Mouse (Mus musculus): ENCODE measurements around the gene Alk.

Alk gene

GRCm38 (mm10) chr17:72395956-72396355 is 208.5 kb downstream of the Alk start:
- DNase-seq, result no peak

GRCm38 (mm10) chr17:72368991-72369390 is 235.4 kb downstream of the Alk start:
- DNase-seq, result no peak

- no peak for DNase-seq
These were observed 241.5 kb downstream of the Alk start for GRCm38 (mm10) chr17:72362811-72363496.

DNA sequence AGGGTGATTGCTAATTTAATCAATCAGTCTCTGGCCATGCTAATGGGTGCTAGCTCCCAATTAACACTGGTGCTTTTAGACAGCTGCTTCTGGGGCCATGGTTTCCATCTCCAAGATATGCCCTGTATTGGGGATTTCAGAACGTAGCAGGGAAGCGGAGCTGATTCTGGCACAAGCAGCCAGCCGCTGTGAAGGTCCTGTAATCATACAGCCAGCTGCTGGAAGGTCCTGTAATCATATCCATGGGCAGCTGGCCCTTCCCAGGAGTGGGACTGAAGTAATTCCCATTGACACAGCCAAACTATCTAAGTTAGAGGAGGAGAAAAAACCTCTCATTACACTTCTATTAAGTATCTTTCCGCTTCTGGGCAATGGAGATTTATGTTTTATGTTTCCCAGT is 242.5 kb downstream of the Alk start:
- DNase-seq, result no peak

GRCm38 (mm10) chr17:72356759-72357302 is 247.6 kb downstream of the Alk start:
- no peak for DNase-seq

- no peak for DNase-seq
These were observed 265.0 kb downstream of the Alk start for GRCm38 (mm10) chr17:72339437-72339836.

- no peak for DNase-seq
These were observed 271.5 kb downstream of the Alk start for GRCm38 (mm10) chr17:72332909-72333308.

DNA sequence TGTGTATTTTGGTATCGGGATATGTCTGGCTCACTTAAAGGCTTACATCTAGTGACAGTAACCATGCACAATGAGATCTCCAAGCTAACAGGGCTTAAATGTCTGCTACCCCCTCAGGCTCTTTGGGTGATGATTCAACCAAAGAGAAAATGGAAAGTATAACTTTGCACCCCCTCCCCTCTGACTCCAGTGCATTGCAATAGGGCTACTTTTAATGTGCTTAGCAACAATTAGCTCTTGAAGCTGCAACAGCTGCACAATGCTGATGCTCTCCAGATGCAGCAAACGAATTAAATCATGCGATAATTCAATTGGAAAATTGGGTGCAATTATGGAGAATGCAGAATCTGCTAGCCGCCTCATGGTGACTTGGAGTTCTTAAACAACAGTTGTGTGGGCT is 278.5 kb downstream of the Alk start:
- no peak for DNase-seq

DNA sequence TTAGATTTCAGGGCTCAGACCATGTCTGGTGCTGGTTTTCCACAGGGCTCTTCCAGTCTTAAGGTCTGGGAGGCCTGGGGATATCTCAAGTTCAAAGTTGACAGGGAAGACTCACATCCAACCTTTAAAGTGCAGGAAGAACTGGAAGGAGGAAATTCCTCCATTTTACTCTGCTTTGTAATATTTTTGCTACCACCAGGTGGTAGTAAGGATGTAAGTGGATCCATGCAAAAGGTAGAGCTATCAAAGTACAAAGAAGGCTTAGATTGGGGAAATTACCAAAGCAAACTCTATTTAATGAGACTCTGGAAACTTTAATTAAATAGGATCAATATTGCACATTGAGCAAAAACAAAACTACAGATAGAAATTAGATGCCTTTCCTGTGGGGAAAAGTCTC is 284.9 kb downstream of the Alk start:
- DNase-seq, result no peak

GRCm38 (mm10) chr17:72299651-72300050 is 304.8 kb downstream of the Alk start:
- DNase-seq, result no peak

DNA sequence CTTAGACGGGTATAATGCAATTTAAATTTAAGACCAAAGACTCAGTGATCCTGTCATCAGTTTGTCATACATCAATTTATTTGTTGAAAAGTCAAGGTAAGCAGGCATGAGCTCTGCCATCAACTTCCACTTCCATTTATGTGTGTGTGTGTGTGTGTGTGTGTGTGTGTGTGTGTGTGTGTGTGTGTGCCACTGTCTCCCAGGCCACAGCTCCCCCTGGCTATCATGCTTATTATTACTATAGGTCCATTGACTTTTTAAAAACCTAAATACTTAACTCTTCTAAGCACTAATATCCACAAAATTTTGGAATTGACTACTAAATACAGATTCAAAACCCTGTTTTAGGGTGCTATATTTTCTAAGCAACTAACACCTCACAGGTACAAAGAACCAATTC is 308.1 kb downstream of the Alk start:
- DNase-seq, result no peak

DNA sequence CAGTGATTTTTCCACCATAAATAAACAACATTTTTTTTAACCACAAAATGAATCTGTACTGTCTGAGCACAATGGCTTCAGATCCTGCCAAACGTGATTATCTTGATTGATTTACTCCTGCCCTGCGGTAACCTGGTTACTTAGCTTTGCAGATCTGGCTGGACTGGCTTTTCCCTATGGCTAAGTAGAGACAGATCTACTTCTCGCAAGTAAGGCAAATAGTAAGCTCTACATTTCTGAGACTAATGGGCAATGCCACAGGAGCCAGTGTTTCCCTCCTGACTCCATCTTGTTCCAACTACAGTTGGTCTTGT is 311.2 kb downstream of the Alk start:
- DNase-seq, result no peak

DNA sequence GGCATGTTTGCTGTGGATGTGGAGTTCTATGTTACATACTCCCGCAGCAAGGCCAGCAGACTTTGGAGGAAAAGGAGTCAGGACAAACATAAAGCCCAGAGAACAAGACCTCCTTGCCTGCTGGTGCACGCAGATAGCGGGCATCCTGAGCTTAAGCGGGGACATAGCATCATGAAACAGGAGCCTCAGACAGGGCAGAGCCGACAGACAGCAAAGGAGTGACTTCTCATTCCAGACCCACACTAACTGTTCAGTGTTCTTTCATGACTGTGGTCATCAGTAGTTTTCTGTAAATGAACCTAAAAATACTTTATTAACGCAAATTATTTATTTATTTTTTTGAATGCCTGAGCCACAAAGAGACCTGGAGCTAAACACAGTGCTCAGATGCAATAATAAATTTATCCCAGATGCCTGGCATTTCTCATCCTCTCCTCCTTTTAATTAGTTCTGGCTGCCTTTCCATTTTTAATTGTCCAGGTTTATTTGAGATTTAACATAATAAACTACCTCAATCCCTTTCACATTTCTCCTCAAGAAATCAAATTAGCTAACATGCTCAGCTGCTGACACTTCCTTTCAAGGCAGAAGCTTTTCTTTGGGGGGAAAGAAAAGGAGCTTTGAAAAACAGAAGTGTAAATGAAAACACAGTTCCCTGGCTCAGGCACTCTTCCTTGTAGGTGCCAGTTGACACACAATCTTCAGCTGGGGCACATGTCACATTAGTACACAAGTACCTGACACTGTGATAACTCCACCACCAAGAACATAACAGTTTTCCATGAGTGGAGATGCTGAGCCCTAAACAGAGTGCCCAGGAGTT is 311.8 kb downstream of the Alk start:
- DNase-seq, result no peak

GRCm38 (mm10) chr17:72285961-72286360 is 318.5 kb downstream of the Alk start:
- DNase-seq, result no peak

DNA sequence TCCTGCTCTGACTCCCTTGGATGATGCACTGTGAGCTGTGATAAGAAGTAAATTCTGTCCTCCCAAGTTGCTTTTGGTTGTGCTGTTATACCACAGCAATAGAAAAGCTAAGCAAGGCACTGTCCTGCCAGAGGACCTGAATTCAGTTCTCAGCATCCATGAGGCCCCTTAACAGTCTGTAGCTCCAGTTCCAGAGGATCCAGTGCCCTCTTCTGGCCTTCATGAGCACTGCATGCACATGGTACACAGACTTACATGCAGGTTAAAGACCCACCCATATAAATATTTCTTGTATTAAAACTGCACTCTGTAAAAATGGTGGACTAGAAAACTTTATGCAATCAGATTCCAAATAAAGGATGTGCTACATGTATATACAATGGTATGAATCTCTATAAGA is 326.1 kb downstream of the Alk start:
- no peak for DNase-seq

GRCm38 (mm10) chr17:72276778-72277177 is 327.6 kb downstream of the Alk start:
- DNase-seq, result no peak

DNA sequence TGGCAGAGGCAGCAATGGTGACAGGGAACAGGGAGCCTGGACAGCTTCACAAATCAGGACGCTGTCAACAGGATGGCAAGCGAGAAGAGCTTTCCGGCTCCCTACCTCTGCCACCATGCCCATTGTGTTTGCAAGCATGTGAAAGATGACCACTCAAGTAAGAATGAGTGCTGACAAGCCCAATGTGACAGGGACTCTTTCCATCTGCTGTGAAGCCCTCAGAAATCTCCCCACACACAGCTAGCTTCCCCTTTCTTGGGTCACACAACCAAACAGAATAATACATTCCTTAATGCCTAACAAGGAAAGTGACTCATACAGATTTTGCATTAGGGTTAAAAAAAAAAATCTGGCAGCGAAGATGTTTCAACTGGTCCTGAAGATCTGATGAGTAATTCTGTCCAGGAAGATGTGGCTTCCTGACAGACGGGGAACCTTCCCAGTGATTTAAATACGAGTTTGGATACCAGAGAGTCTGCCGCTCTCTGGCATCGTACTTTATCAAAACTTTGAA is 329.0 kb downstream of the Alk start:
- no peak for DNase-seq

GRCm38 (mm10) chr17:72274205-72274604 is 330.2 kb downstream of the Alk start:
- no peak for DNase-seq

DNA sequence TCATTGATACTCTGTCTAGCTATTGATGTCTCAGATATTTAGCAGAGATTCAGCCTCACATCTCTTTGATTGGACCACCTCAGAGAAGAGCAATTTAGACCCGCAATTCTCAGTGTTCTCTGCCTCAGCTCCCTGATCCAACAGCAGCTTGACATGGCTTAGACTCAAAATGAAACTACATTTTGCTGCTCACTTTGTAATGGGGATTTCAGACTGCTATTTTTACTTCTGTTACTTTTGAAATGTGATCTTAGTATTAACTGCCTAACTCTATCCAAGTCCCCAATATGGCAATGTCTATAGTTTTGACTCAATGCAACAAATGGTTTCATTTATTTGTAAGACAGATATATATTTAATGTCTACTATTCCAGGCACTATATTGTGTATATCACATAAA is 332.8 kb downstream of the Alk start:
- no peak for DNase-seq

DNA sequence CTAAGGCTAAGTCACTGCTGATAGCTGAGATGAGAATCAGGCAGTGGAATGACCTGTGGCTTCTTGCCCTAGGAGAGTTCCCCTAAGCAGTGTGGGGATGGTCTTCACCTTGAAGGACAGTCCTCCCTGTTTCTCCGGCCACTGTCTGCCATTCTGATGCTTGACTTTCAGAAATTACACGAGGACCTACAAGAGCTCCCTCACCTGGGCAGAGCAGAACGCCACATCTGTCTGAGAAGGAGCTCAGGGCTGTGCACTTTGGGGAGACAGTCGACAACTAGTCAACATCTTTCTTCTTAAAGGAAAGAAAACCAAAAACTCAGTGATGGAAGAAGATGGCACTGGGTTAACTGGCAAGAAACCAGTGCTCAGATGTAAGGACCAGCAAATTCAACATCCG is 335.9 kb downstream of the Alk start:
- DNase-seq, result no peak

GRCm38 (mm10) chr17:72265171-72266022 is 339.0 kb downstream of the Alk start:
- no peak for DNase-seq

GRCm38 (mm10) chr17:72253411-72253810 is 351.0 kb downstream of the Alk start:
- DNase-seq, result no peak

GRCm38 (mm10) chr17:72251554-72251953 is 352.9 kb downstream of the Alk start:
- no peak for DNase-seq

Data from cerebellum, postnatal 36 days (tissue).